Mouse (Mus musculus) bone marrow macrophage, adult 2 months (primary cell): Measurements from ENCODE around the gene Dnase2a. TPM values are rescaled to one million over a fixed set of nuclear protein-coding genes. Genes with fewer than 3 reads are reported as not detected.

Experiments
- H3K27ac ChIP-seq: 2 replicates; pipeline ENCODE4 v1.5.1; 2012; ENCODE audit warnings: low read depth, low read length; ENCODE audit not compliant: insufficient read depth
- H3K4me1 ChIP-seq: 2 replicates; pipeline ENCODE4 v1.6.1; 2012; ENCODE audit warnings: low read length; ENCODE audit not compliant: control insufficient read depth, insufficient read depth
- H3K4me3 ChIP-seq: 2 replicates; pipeline ENCODE4 v1.5.1; 2012; ENCODE audit warnings: mild to moderate bottlenecking, low read length, moderate library complexity; ENCODE audit not compliant: insufficient read depth
- CTCF ChIP-seq: IDR thresholded peaks from 2 replicates; pipeline ENCODE4 v1.5.1; 2012; ENCODE audit warnings: low read depth, mild to moderate bottlenecking, low read length, moderate library complexity
- POLR2A ChIP-seq: IDR thresholded peaks from 2 replicates; pipeline ENCODE4 v1.6.1; 2012; ENCODE audit warnings: mild to moderate bottlenecking, low read depth, low read length, borderline replicate concordance
- polyA plus RNA-seq: library from polyadenylated mRNA; stranded (reverse); fragments of >200 nt; gene quantifications from 2 replicates; pipeline ENCODE4 v1.2.4, GENCODE M21; 2012; ENCODE audit not compliant: missing spikeins, insufficient read depth, insufficient read length

The Dnase2a gene
- polyA plus RNA-seq, 1 experiment: 109 TPM

GRCm38 (mm10) chr8:84946528-84947240 lies 38.3 kb downstream of the Dnase2a start, which contains the start of gene Rtbdn:
TSS of gene Rtbdn (plus strand) at chr8:84946991.
- H3K4me3 ChIP-seq: no peak within 1 kb of the TSS
- TF ChIP-seq POLR2A (no peak), CTCF (peak; percentile 25; the same call in 1 of the 2 replicates)
- no peaks in the 10 kb centered on the region for H3K4me1 ChIP-seq
- no peak within 1 kb of the TSS for H3K27ac ChIP-seq

- Histone ChIP-seq H3K27ac (no peak overlapping the region), H3K4me1 (no peaks in the 10 kb centered on the region), H3K4me3 (no peak overlapping the region)
- TF ChIP-seq CTCF: no peak
- no peak for TF ChIP-seq POLR2A
These were observed 38.8 kb downstream of the Dnase2a start for GRCm38 (mm10) chr8:84947241-84947545.

- no peak overlapping the region for H3K4me3 ChIP-seq
- peaks cover 8% of the 10 kb centered on the region for H3K4me1 ChIP-seq
- no peak overlapping the region for H3K27ac ChIP-seq
- TF ChIP-seq CTCF (no peak), POLR2A (no peak)
These were observed 41.4 kb downstream of the Dnase2a start for GRCm38 (mm10) chr8:84949753-84950152.

GRCm38 (mm10) chr8:84952612-84953255 lies 44.4 kb downstream of the Dnase2a start:
- no peak for TF ChIP-seq CTCF
- no peak for TF ChIP-seq POLR2A
- Histone ChIP-seq H3K4me3 (peak overlapping the region; percentile 33), H3K27ac (no peak overlapping the region)

GRCm38 (mm10) chr8:84956768-84957167 lies 48.4 kb downstream of the Dnase2a start:
- no peak overlapping the region for H3K4me3 ChIP-seq
- H3K27ac ChIP-seq: no peak overlapping the region
- peaks cover 8% of the 10 kb centered on the region for H3K4me1 ChIP-seq
- peak; percentile 58; the same call in 1 of the 2 replicates for TF ChIP-seq CTCF
- TF ChIP-seq POLR2A: no peak

More at GRCm38 (mm10) chr8:84952612-84953255, 44.4 kb downstream of the Dnase2a start:
- H3K4me1 ChIP-seq: peaks cover 8% of the 10 kb centered on the region

GRCm38 (mm10) chr8:84959811-84960210 lies 51.5 kb downstream of the Dnase2a start:
- Histone ChIP-seq H3K27ac (no peak overlapping the region), H3K4me3 (no peak overlapping the region), H3K4me1 (peaks cover 1% of the 10 kb centered on the region)
- TF ChIP-seq CTCF: no peak
- TF ChIP-seq POLR2A: no peak

GRCm38 (mm10) chr8:84963952-84964351 lies 55.6 kb downstream of the Dnase2a start:
- TF ChIP-seq CTCF (no peak), POLR2A (no peak)
- no peak overlapping the region for H3K27ac ChIP-seq
- H3K4me1 ChIP-seq: peaks cover 22% of the 10 kb centered on the region
- H3K4me3 ChIP-seq: no peak overlapping the region

GRCm38 (mm10) chr8:84965731-84966291 lies 57.5 kb downstream of the Dnase2a start:
- TF ChIP-seq CTCF: no peak
- no peak for TF ChIP-seq POLR2A
- H3K4me1 ChIP-seq: peaks cover 22% of the 10 kb centered on the region
- peak overlapping the region; percentile 55 for H3K27ac ChIP-seq
- peak overlapping the region; percentile 83 for H3K4me3 ChIP-seq

GRCm38 (mm10) chr8:84966603-84967002 lies 58.2 kb downstream of the Dnase2a start:
- TF ChIP-seq POLR2A: no peak
- Histone ChIP-seq H3K4me3 (no peak overlapping the region), H3K4me1 (peaks cover 22% of the 10 kb centered on the region), H3K27ac (no peak overlapping the region)

- Histone ChIP-seq H3K4me1 (peaks cover 22% of the 10 kb centered on the region), H3K4me3 (peak overlapping the region; percentile 17), H3K27ac (peak overlapping the region; percentile 87)
- no peak for TF ChIP-seq CTCF
- TF ChIP-seq POLR2A: no peak
These were observed 59.4 kb downstream of the Dnase2a start for GRCm38 (mm10) chr8:84967532-84968304.
